Mouse (Mus musculus): ENCODE data around the gene Haus4.

- TF ChIP-seq CTCF (IDR thresholded peaks at IDR 0.05; ENCODE audit: borderline replicate concordance, control insufficient read depth, extremely low read depth, insufficient read depth, low read length, poor library complexity), result no peak
- TF ChIP-seq POLR2A (IDR thresholded peaks at IDR 0.05; ENCODE audit: control insufficient read depth, extremely low read depth, insufficient read depth, low read length, poor library complexity), result no peak
These were observed 15.8 kb downstream of the Haus4 start for GRCm38 (mm10) chr14:54538580-54538979.
